Comparison of ENCODE assay signal across 22 mouse cellular contexts in the genomic region with DNA sequence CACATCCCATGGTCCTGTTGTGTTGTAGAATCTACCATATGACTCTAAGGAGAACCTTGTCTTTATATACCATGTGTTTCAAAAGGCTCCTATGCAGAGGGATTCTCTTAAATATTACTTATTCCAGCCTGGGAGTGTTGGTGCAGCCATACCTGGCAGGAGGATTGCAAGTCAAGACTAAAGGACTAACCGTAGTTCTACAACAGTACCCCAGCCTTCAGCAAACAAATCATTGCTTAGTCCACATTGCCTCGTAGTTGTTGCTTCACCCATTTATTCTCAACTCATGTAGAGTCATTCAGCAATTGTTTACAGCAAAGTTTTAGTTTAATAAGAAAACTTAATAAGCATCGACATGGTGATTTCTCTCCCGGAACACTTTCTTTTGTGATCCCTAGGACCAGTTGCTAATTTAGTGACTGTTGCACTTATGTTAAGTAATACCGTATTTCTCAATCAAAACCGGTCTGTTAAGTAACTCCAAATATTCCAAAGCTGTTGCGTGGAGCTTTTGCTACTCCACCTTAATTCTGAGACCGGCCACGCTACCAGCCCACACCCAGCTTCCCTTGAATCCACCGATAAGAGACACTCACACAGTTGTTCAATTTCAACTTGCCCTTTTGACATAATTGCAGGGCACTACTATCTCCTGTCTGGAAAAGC. TPM values are rescaled to one million over a fixed set of nuclear protein-coding genes. Genes with fewer than 3 reads are reported as not detected.
A peak's percentile ranks its signal among the peaks of the same experiment; 100 is the strongest.
DNase-seq lines count a peak whose midpoint lies in the region; ATAC-seq and TF ChIP-seq lines count a peak whose summit lies in the region.
"Had no signal": no experiment of that assay in that cellular context is flagged by ENCODE, and none has a peak within 500 bp of the region (broad histone marks: within the 10 kb centered on the region; RNA-seq: fewer than 3 reads in every experiment).

No protein-coding gene starts in this region.

- H3K4me3 ChIP-seq in liver, postnatal 0 days (ENCODE audit: low read depth, low read length): no peak overlapping the region
- no peak overlapping the region for H3K4me3 ChIP-seq in liver, embryonic 12.5 days
- H3K4me3 ChIP-seq in midbrain, embryonic 11.5 days (ENCODE audit: low read depth, low read length): no peak overlapping the region
- H3K4me3 ChIP-seq in midbrain, embryonic 13.5 days (replicated peaks): no peak overlapping the region
- no peak overlapping the region for H3K4me3 ChIP-seq in forebrain, embryonic 10.5 days
- H3K4me3 ChIP-seq: embryonic facial prominence, embryonic 12.5 days; forebrain, embryonic 13.5 days; heart, embryonic 10.5 days; heart, embryonic 15.5 days; hindbrain, embryonic 10.5 days had no signal

- H3K36me3 ChIP-seq in liver, postnatal 0 days (replicated peaks; ENCODE audit: insufficient read depth, low read length): peaks cover 71% of the 10 kb centered on the region
- peaks cover 85% of the 10 kb centered on the region for H3K36me3 ChIP-seq in liver, embryonic 12.5 days
- H3K36me3 ChIP-seq in midbrain, embryonic 11.5 days (ENCODE audit: control insufficient read depth, insufficient read depth, low read length): no peaks in the 10 kb centered on the region
- H3K36me3 ChIP-seq in midbrain, embryonic 13.5 days: peaks cover 55% of the 10 kb centered on the region
- peaks cover 87% of the 10 kb centered on the region for H3K36me3 ChIP-seq in forebrain, embryonic 10.5 days (replicated peaks)

- 68% methylated on average over 10 of the region's 10 CpGs for WGBS in liver, postnatal 0 days (ENCODE audit: insufficient replicate concordance)
- WGBS in liver, embryonic 12.5 days (ENCODE audit: insufficient replicate concordance): 90% methylated on average over 10 of the region's 10 CpGs
- 95% methylated on average over 10 of the region's 10 CpGs for WGBS in midbrain, embryonic 11.5 days
- 98% methylated on average over 10 of the region's 10 CpGs for WGBS in midbrain, embryonic 13.5 days
- WGBS in forebrain, embryonic 10.5 days: 96% methylated on average over 10 of the region's 10 CpGs

- TF ChIP-seq CTCF in liver, postnatal 0 days (IDR thresholded peaks at IDR 0.05; ENCODE audit: low read depth): no peak

- H3K27me3 ChIP-seq in liver, postnatal 0 days (ENCODE audit: insufficient read depth, low read length): no peaks in the 10 kb centered on the region
- H3K27me3 ChIP-seq in liver, embryonic 12.5 days (replicated peaks): no peaks in the 10 kb centered on the region
- H3K27me3 ChIP-seq in midbrain, embryonic 11.5 days (ENCODE audit: control insufficient read depth, insufficient read depth, low read length): no peaks in the 10 kb centered on the region
- H3K27me3 ChIP-seq in midbrain, embryonic 13.5 days: no peaks in the 10 kb centered on the region
- H3K27me3 ChIP-seq in forebrain, embryonic 10.5 days (ENCODE audit: poor library complexity, severe bottlenecking): no peaks in the 10 kb centered on the region
- H3K27me3 ChIP-seq: CH12.LX; embryonic facial prominence, embryonic 12.5 days; forebrain, embryonic 13.5 days; heart, embryonic 15.5 days; Patski had no signal

- peak; percentile 66 for ATAC-seq in liver, postnatal 0 days
- ATAC-seq in liver, embryonic 12.5 days: no peak
- ATAC-seq in midbrain, embryonic 11.5 days (ENCODE audit: low FRiP score): no peak
- no peak for ATAC-seq in midbrain, embryonic 13.5 days
- ATAC-seq: forebrain, embryonic 13.5 days; forebrain, postnatal 0 days; Patski had no signal

- no peak overlapping the region for H3K27ac ChIP-seq in liver, postnatal 0 days (ENCODE audit: low read depth)
- no peak overlapping the region for H3K27ac ChIP-seq in liver, embryonic 12.5 days
- no peak overlapping the region for H3K27ac ChIP-seq in midbrain, embryonic 11.5 days (ENCODE audit: low read depth, low read length)
- no peak overlapping the region for H3K27ac ChIP-seq in midbrain, embryonic 13.5 days
- no peak overlapping the region for H3K27ac ChIP-seq in forebrain, embryonic 10.5 days
- H3K27ac ChIP-seq: embryonic facial prominence, embryonic 12.5 days; forebrain, embryonic 13.5 days; heart, embryonic 10.5 days; heart, embryonic 15.5 days; hindbrain, embryonic 10.5 days; hindbrain, embryonic 14.5 days had no signal

- H3K9ac ChIP-seq in liver, postnatal 0 days (replicated peaks): no peak overlapping the region
- H3K9ac ChIP-seq in liver, embryonic 12.5 days: no peak overlapping the region
- H3K9ac ChIP-seq in midbrain, embryonic 11.5 days (ENCODE audit: low read length): no peak overlapping the region
- no peak overlapping the region for H3K9ac ChIP-seq in midbrain, embryonic 13.5 days (replicated peaks)
- H3K9ac ChIP-seq: embryonic facial prominence, embryonic 12.5 days; forebrain, embryonic 13.5 days; forebrain, postnatal 0 days; heart, embryonic 15.5 days; hindbrain, embryonic 14.5 days had no signal

- H3K4me2 ChIP-seq in liver, postnatal 0 days (ENCODE audit: low read depth, low read length): no peak overlapping the region
- H3K4me2 ChIP-seq in liver, embryonic 12.5 days: no peak overlapping the region
- no peak overlapping the region for H3K4me2 ChIP-seq in midbrain, embryonic 11.5 days
- H3K4me2 ChIP-seq in midbrain, embryonic 13.5 days (replicated peaks): no peak overlapping the region
- H3K4me2 ChIP-seq: embryonic facial prominence, embryonic 12.5 days; forebrain, embryonic 13.5 days; heart, embryonic 15.5 days; hindbrain, embryonic 14.5 days had no signal

- H3K4me1 ChIP-seq in liver, postnatal 0 days (ENCODE audit: insufficient read depth): peaks cover 7% of the 10 kb centered on the region
- H3K4me1 ChIP-seq in liver, embryonic 12.5 days: no peaks in the 10 kb centered on the region
- H3K4me1 ChIP-seq in midbrain, embryonic 11.5 days (ENCODE audit: control insufficient read depth, insufficient read depth, low read length): no peaks in the 10 kb centered on the region
- H3K4me1 ChIP-seq in midbrain, embryonic 13.5 days (replicated peaks): no peaks in the 10 kb centered on the region
- no peaks in the 10 kb centered on the region for H3K4me1 ChIP-seq in forebrain, embryonic 10.5 days
- H3K4me1 ChIP-seq: embryonic facial prominence, embryonic 12.5 days; forebrain, embryonic 13.5 days; heart, embryonic 10.5 days; heart, embryonic 15.5 days; hindbrain, embryonic 10.5 days had no signal

- no peak for DNase-seq in liver, postnatal 0 days
- DNase-seq in midbrain, embryonic 11.5 days (ENCODE audit: low spot score, missing footprints): peak; percentile 71
- peak; percentile 69 for DNase-seq in lung, postnatal 36 days
- no peak for DNase-seq in forebrain, embryonic 10.5 days (ENCODE audit: extremely low spot score, low spot score)
- no peak for DNase-seq in adrenal gland, adult 2 months
- DNase-seq: adrenal gland, postnatal 10 days; cerebellum, adult 11 months; cerebellum, adult 8-10 months; cerebellum, postnatal 14 days; forebrain, postnatal 0 days; gastrocnemius, postnatal 14 days; heart, adult 18-20 months had no signal

- no peak for TF ChIP-seq EP300 in liver, postnatal 0 days (IDR thresholded peaks at IDR 0.05; ENCODE audit: low read depth)

- H3K9me3 ChIP-seq in liver, postnatal 0 days (ENCODE audit: low read length): no peaks in the 10 kb centered on the region
- H3K9me3 ChIP-seq in liver, embryonic 12.5 days (replicated peaks): no peaks in the 10 kb centered on the region
- no peaks in the 10 kb centered on the region for H3K9me3 ChIP-seq in midbrain, embryonic 11.5 days (ENCODE audit: control insufficient read depth, low read length)
- H3K9me3 ChIP-seq in midbrain, embryonic 13.5 days: no peaks in the 10 kb centered on the region
- no peaks in the 10 kb centered on the region for H3K9me3 ChIP-seq in forebrain, embryonic 10.5 days
- H3K9me3 ChIP-seq: embryonic facial prominence, embryonic 12.5 days; forebrain, embryonic 13.5 days; heart, embryonic 10.5 days; heart, embryonic 15.5 days; hindbrain, embryonic 10.5 days had no signal

RNA-seq across cellular contexts. Expression of a gene that starts 18.0 kb away (rescaled TPM):
- 40.0 and 42.3 TPM in 2 replicates for polyA plus RNA-seq in liver, postnatal 0 days (2015; fragmentation: Nextera tagmentation; extraction: Ambion mirVana)
- 67.1 and 69.2 TPM in 2 replicates for polyA plus RNA-seq in liver, embryonic 12.5 days (2016; fragmentation: Nextera tagmentation; extraction: Ambion mirVana)
- polyA plus RNA-seq in midbrain, embryonic 11.5 days (2014; fragmentation: Nextera tagmentation; extraction: Ambion mirVana): 122 and 127 TPM in 2 replicates
- 103 TPM in 2 replicates for polyA plus RNA-seq in midbrain, embryonic 13.5 days (2015; fragmentation: Nextera tagmentation; extraction: Ambion mirVana)
- polyA plus RNA-seq in forebrain, embryonic 10.5 days (2016; fragmentation: Nextera tagmentation; extraction: Ambion mirVana): 114 TPM in 2 replicates
- 100 to 1,000 TPM in 1 of 2 experiments, 10 to 100 TPM in 1; 98.8 to 160 TPM for total RNA-seq in adrenal gland, adult 2 months (2021)
- polyA plus RNA-seq in adrenal gland, adult 2 months (2012; rRNA removed): 15.5 and 21.4 TPM in 2 replicates

RNA-seq across cellular contexts. Expression of a gene that starts 30.5 kb away (rescaled TPM):
- 8.1 and 8.5 TPM in 2 replicates for polyA plus RNA-seq in liver, postnatal 0 days (2015; fragmentation: Nextera tagmentation; extraction: Ambion mirVana)
- polyA plus RNA-seq in liver, embryonic 12.5 days (2016; fragmentation: Nextera tagmentation; extraction: Ambion mirVana): 8.9 and 9.9 TPM in 2 replicates
- 27.6 and 29.1 TPM in 2 replicates for polyA plus RNA-seq in midbrain, embryonic 11.5 days (2014; fragmentation: Nextera tagmentation; extraction: Ambion mirVana)
- 46.6 and 48.0 TPM in 2 replicates for polyA plus RNA-seq in midbrain, embryonic 13.5 days (2015; fragmentation: Nextera tagmentation; extraction: Ambion mirVana)
- polyA plus RNA-seq in forebrain, embryonic 10.5 days (2016; fragmentation: Nextera tagmentation; extraction: Ambion mirVana): 18.5 and 18.7 TPM in 2 replicates
- total RNA-seq in adrenal gland, adult 2 months (2021): 10 to 100 TPM; 24.6 to 39.7 TPM
- 13.1 and 17.7 TPM in 2 replicates for polyA plus RNA-seq in adrenal gland, adult 2 months (2012; rRNA removed)

Comparison
In these comparisons a context has a peak if more than half of its experiments do, and no peak if none do; other contexts are left out.
1. DNase-seq: peak in midbrain, embryonic 11.5 days (single experiment) and lung, postnatal 36 days (single experiment); none in liver, postnatal 0 days (single experiment), forebrain, embryonic 10.5 days (single experiment) and adrenal gland, adult 2 months (single experiment).